Mouse (Mus musculus) heart, postnatal 0 days (tissue): ENCODE measurements around the gene Emid1. TPM values are rescaled to one million over a fixed set of nuclear protein-coding genes. Genes with fewer than 3 reads are reported as not detected.

ENCODE experiments used
- ATAC-seq: fragments of 200-750 bp; cut with Nextera tagmentation; 2 replicates; pipeline ENCODE4 v1.8.0; 2017; ENCODE audit warnings: low read depth, moderate number of reproducible peaks, moderate library complexity; ENCODE audit not compliant: insufficient read depth
- DNase-seq: peaks from one replicate; pipeline ENCODE4 v3.0.0-alpha.2; 2016; ENCODE audit warnings: low spot score
- H3K27ac ChIP-seq: fragments of 300-500 bp; sonication (generic); 2 replicates; pipeline ENCODE4 v1.5.1; 2014; ENCODE audit warnings: low read depth, mild to moderate bottlenecking
- H3K27me3 ChIP-seq: fragments of 300-500 bp; sonication (generic); 2 replicates; pipeline ENCODE4 v1.6.1; 2014; ENCODE audit warnings: low read length, mixed read lengths; ENCODE audit not compliant: control insufficient read depth, insufficient read depth
- H3K36me3 ChIP-seq: fragments of 300-500 bp; sonication (generic); replicated peaks from 2 replicates; pipeline ENCODE4 v1.6.1; 2014; ENCODE audit warnings: low read length, mixed read lengths; ENCODE audit not compliant: control insufficient read depth, insufficient read depth
- H3K4me1 ChIP-seq: fragments of 300-500 bp; sonication (generic); 2 replicates; pipeline ENCODE4 v1.6.1; 2014; ENCODE audit warnings: antibody characterized with exemption; ENCODE audit not compliant: control insufficient read depth, insufficient read depth
- H3K4me2 ChIP-seq: fragments of 300-500 bp; sonication (generic); 2 replicates; pipeline ENCODE4 v1.6.1; 2014; ENCODE audit warnings: low read depth, mild to moderate bottlenecking, low read length, moderate library complexity
- H3K4me3 ChIP-seq: fragments of 300-500 bp; sonication (generic); 2 replicates; pipeline ENCODE4 v1.5.1; 2014; ENCODE audit warnings: low read depth, low read length
- H3K9ac ChIP-seq: fragments of 300-500 bp; sonication (generic); replicated peaks from 2 replicates; pipeline ENCODE4 v1.6.1; 2014; ENCODE audit warnings: low read depth, low read length, mixed read lengths
- H3K9me3 ChIP-seq: fragments of 300-500 bp; sonication (generic); replicated peaks from 2 replicates; pipeline ENCODE4 v1.6.1; 2016; ENCODE audit warnings: low read length; ENCODE audit not compliant: control insufficient read depth
- CTCF ChIP-seq: IDR thresholded peaks from 2 replicates; pipeline ENCODE4 v1.5.1; 2016; ENCODE audit warnings: antibody characterized with exemption, control low read depth, low read depth
- EP300 ChIP-seq: IDR thresholded peaks from 2 replicates; pipeline ENCODE4 v1.6.1; 2016; ENCODE audit warnings: antibody characterized with exemption, low read depth
- WGBS: fragments of 180-500 bp; shearing (Covaris S2); extraction: QIAGEN DNeasy Blood & Tissue Kit; methylation state at CpG from one replicate; pipeline ENCODE4 v1.1.7; 2014; 5-methylcytosine and 5-hydroxymethylcytosine counted together
- polyA plus RNA-seq: library from polyadenylated mRNA; unstranded; fragments of >200 nt; fragmentation: Nextera tagmentation; extraction: Ambion mirVana; gene quantifications from 2 replicates; pipeline ENCODE4 v1.2.1, GENCODE M21; 2015
- total RNA-seq: library from RNA; depleted of rRNA; stranded (reverse); fragments of >200 nt; gene quantifications from 2 replicates; pipeline ENCODE4 v1.2.3, GENCODE M21; 2014; ENCODE audit warnings: low replicate concordance

Emid1 gene
- total and polyA plus RNA-seq, 2 experiments from 2014 or later, result 4.4 to 8.5 TPM

- TF ChIP-seq CTCF, result no peak
- TF ChIP-seq EP300, result no peak
- no peak overlapping the region for H3K4me3 ChIP-seq
- WGBS, result 71% methylated on average over 8 of the region's 8 CpGs
- no peak overlapping the region for H3K4me2 ChIP-seq
- H3K36me3 ChIP-seq, result peaks cover 29% of the 10 kb centered on the region
- peaks cover 24% of the 10 kb centered on the region for H3K4me1 ChIP-seq
- no peaks in the 10 kb centered on the region for H3K9me3 ChIP-seq
- no peak for ATAC-seq
- H3K27me3 ChIP-seq, result no peaks in the 10 kb centered on the region
- H3K9ac ChIP-seq, result no peak overlapping the region
- peak overlapping the region; percentile 46 for H3K27ac ChIP-seq
- DNase-seq, result no peak
Observed at GRCm38 (mm10) chr11:5192840-5193575, 41.0 kb upstream of the Emid1 start.

GRCm38 (mm10) chr11:5192084-5192516, 40.0 kb upstream of the Emid1 start:
- H3K9ac ChIP-seq, result no peak overlapping the region
- no peaks in the 10 kb centered on the region for H3K27me3 ChIP-seq
- H3K36me3 ChIP-seq, result peaks cover 25% of the 10 kb centered on the region
- peak overlapping the region; percentile 16; the same call in 1 of the 2 replicates for H3K27ac ChIP-seq
- peaks cover 24% of the 10 kb centered on the region for H3K4me1 ChIP-seq
- H3K4me2 ChIP-seq, result no peak overlapping the region
- WGBS, result 34% methylated on average over 9 of the region's 9 CpGs
- ATAC-seq (peak; percentile 51), DNase-seq (no peak)
- TF ChIP-seq EP300, result no peak
- no peak for TF ChIP-seq CTCF
- no peak overlapping the region for H3K4me3 ChIP-seq
- H3K9me3 ChIP-seq, result no peaks in the 10 kb centered on the region

GRCm38 (mm10) chr11:5189239-5189933, 37.3 kb upstream of the Emid1 start:
- Histone ChIP-seq H3K4me1 (peaks cover 24% of the 10 kb centered on the region), H3K4me3 (no peak overlapping the region), H3K36me3 (peaks cover 6% of the 10 kb centered on the region; the same call in 1 of the 2 replicates), H3K27ac (no peak overlapping the region), H3K9me3 (no peaks in the 10 kb centered on the region), H3K27me3 (no peaks in the 10 kb centered on the region), H3K9ac (no peak overlapping the region), H3K4me2 (no peak overlapping the region)
- 54% methylated on average over 9 of the region's 9 CpGs for WGBS
- TF ChIP-seq CTCF, result no peak
- no peak for TF ChIP-seq EP300
- peak; percentile 40; the same call in 1 of the 2 replicates for ATAC-seq
- peak; percentile 41 for DNase-seq

GRCm38 (mm10) chr11:5188170-5188569, 36.1 kb upstream of the Emid1 start:
- H3K9me3 ChIP-seq, result no peaks in the 10 kb centered on the region
- peaks cover 23% of the 10 kb centered on the region for H3K4me1 ChIP-seq
- no peak for DNase-seq
- 0 out of 2 replicates have a peak, but pooled peaks cover 4% of the 10 kb centered on the region for H3K36me3 ChIP-seq
- 83% methylated on average over 4 of the region's 4 CpGs for WGBS
- no peaks in the 10 kb centered on the region for H3K27me3 ChIP-seq
- no peak overlapping the region for H3K4me2 ChIP-seq
- ATAC-seq, result no peak
- no peak overlapping the region for H3K4me3 ChIP-seq
- no peak overlapping the region for H3K27ac ChIP-seq
- no peak overlapping the region for H3K9ac ChIP-seq
- TF ChIP-seq CTCF (no peak), EP300 (no peak)

- Histone ChIP-seq H3K9me3 (no peaks in the 10 kb centered on the region), H3K27ac (no peak overlapping the region), H3K4me2 (no peak overlapping the region), H3K4me1 (peaks cover 7% of the 10 kb centered on the region), H3K4me3 (no peak overlapping the region), H3K9ac (no peak overlapping the region), H3K36me3 (no peaks in the 10 kb centered on the region), H3K27me3 (no peaks in the 10 kb centered on the region)
- TF ChIP-seq EP300, result no peak
- TF ChIP-seq CTCF, result no peak
- ATAC-seq (no peak), DNase-seq (no peak)
- 91% methylated on average over 9 of the region's 9 CpGs for WGBS
Observed at GRCm38 (mm10) chr11:5184832-5185231, 32.8 kb upstream of the Emid1 start.
